Mouse (Mus musculus): ENCODE results near the gene Cerk. TPM values are rescaled to one million over a fixed set of nuclear protein-coding genes. Genes with fewer than 3 reads are reported as not detected.
"Not testable (repeated sequence)": the region's sequence is repeated elsewhere in the genome, so short reads cannot be mapped to it uniquely, and the experiment has no call there.

Gene Cerk
- polyA plus RNA-seq, 1 experiment from 2014 or later, result 16.1 TPM

DNA sequence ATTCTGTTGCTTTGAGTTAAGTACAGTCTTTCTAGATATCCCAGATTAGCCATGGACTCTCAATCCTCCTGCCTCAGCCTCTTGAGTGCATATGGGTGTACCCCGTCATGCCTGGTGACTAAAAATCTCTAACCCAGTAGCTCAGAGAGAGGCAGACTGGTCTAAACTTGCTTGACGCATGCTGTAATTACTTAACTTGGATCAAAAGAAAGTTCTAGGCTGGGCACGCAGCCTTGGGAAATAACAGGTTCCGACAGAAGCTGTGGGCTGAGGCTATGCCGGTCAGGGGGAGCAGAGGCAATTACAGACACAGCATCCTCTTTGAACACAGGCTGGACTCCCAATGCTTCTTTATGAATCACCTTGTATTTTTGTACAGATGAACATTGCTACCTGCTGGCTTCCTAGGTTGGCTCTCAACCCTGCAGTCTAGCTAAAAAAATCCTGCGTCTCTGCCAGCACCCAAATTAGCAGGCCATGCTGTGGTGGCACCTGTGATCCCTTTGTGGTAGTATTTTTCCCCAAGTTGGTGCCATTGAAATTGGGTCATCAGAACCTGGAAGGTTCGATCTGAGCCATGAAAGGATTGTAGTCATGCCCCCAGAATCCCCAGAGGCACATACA, 18.8 kb downstream of the Cerk start:
- no peak for ATAC-seq (ENCODE audit: low read depth)
- no peak overlapping the region for H3K9ac ChIP-seq (ENCODE audit: low read depth, low read length)
- no peaks in the 10 kb centered on the region for H3K9me3 ChIP-seq (ENCODE audit: control insufficient read depth, low read length)
- H3K27ac ChIP-seq (replicated peaks; ENCODE audit: low read depth, low read length), result no peak overlapping the region
- peak; percentile 63 for DNase-seq (ENCODE audit: low spot score)
- WGBS, result 70% methylated on average over 7 of the region's 7 CpGs
- no peak overlapping the region for H3K4me3 ChIP-seq (ENCODE audit: low read depth, low read length)
- H3K27me3 ChIP-seq (replicated peaks; ENCODE audit: control insufficient read depth, insufficient read depth, low read length), result no peaks in the 10 kb centered on the region
- peaks cover 14% of the 10 kb centered on the region for H3K4me1 ChIP-seq (ENCODE audit: control insufficient read depth, insufficient read depth, low read length)
- no peak overlapping the region for H3K4me2 ChIP-seq (ENCODE audit: low read depth, low read length)
- H3K36me3 ChIP-seq (ENCODE audit: control insufficient read depth, insufficient read depth, low read length), result peaks cover 19% of the 10 kb centered on the region

DNA sequence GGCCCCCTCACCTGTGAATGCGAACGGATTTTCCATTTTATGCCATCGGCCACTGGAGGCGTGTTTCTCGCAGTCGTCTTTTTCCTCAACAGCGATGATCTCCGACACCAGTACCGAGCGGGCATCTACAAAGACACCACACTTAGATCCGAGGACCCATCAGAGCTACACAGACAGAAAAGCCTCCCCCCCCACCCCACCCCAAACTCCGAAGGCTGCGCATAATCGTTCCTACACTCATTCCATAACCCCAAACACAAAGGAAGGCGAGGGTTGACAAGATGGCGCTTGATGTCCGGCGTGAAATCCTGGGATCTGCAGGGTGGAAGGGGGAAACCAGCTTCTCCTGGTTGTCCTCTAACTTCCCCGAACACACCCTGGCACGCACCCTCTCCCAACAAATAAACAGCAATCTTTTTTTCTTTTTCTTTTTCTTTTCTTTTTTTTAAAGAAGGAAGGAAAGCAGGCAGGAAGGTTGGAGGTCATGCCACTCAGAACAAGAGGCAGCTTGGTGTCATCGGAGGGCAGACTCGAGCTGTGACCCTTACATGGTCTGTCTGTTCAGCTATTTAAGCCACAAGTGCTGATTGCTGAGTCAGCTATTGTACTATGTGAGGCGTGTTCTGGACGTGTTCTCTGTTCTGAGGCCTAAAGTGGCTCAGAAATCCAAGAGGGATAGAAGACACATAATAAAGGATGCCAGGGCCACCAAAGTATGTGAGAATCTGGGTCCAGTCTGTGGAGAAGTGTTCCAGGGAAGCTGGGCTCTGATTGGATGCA, 19.9 kb downstream of the Cerk start:
- no peak overlapping the region for H3K4me2 ChIP-seq (ENCODE audit: low read depth, low read length)
- ATAC-seq (ENCODE audit: low read depth), result no peak
- H3K27ac ChIP-seq (replicated peaks; ENCODE audit: low read depth, low read length), result no peak overlapping the region
- no peaks in the 10 kb centered on the region for H3K27me3 ChIP-seq (replicated peaks; ENCODE audit: control insufficient read depth, insufficient read depth, low read length)
- DNase-seq (ENCODE audit: low spot score), result no peak
- WGBS, result 93% methylated on average over 24 of the region's 24 CpGs
- H3K36me3 ChIP-seq (ENCODE audit: control insufficient read depth, insufficient read depth, low read length), result peaks cover 28% of the 10 kb centered on the region
- H3K9ac ChIP-seq (ENCODE audit: low read depth, low read length), result no peak overlapping the region
- H3K4me1 ChIP-seq (ENCODE audit: control insufficient read depth, insufficient read depth, low read length), result peaks cover 14% of the 10 kb centered on the region
- no peaks in the 10 kb centered on the region for H3K9me3 ChIP-seq (ENCODE audit: control insufficient read depth, low read length)
- H3K4me3 ChIP-seq (ENCODE audit: low read depth, low read length), result no peak overlapping the region

DNA sequence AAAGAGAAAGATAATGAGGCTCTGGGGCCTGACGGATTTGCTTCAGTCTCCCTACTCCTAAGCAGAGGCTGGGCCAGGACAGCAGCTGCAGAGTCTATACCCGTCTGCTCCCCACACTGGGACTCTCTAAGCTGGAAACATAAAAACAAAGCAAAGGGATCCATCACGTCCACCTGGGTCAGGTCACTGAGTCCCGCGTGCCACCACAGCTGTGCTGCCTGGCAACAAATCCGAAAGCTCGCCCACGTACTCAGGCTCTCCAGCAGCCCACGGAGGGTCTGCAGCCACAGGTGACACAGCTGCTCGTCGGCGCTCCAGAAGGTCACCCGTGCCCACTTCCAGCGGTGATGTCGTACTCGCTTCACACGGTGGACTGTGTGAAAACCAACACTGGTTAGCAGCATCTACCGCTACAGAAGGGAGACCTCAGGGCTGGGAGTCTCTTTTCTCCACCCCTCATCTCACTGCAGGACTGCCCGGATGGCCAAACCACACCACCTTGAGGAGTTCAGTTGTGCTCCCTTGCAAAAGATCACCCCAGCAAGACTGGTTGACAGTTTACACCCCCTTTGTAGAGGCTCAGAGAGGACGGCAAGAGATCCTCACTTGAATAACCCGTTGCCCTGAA, 21.1 kb downstream of the Cerk start:
- Histone ChIP-seq H3K4me3 (ENCODE audit: low read depth, low read length) (no peak overlapping the region), H3K9me3 (ENCODE audit: control insufficient read depth, low read length) (no peaks in the 10 kb centered on the region), H3K27me3 (replicated peaks; ENCODE audit: control insufficient read depth, insufficient read depth, low read length) (no peaks in the 10 kb centered on the region), H3K27ac (replicated peaks; ENCODE audit: low read depth, low read length) (no peak overlapping the region), H3K36me3 (ENCODE audit: control insufficient read depth, insufficient read depth, low read length) (peaks cover 28% of the 10 kb centered on the region), H3K4me1 (ENCODE audit: control insufficient read depth, insufficient read depth, low read length) (peaks cover 14% of the 10 kb centered on the region), H3K4me2 (ENCODE audit: low read depth, low read length) (no peak overlapping the region), H3K9ac (ENCODE audit: low read depth, low read length) (no peak overlapping the region)
- ATAC-seq (ENCODE audit: low read depth) (peak; percentile 45; the same call in 1 of the 2 replicates), DNase-seq (ENCODE audit: low spot score) (peak; percentile 22)
- WGBS, result 80% methylated on average over 21 of the region's 21 CpGs

DNA sequence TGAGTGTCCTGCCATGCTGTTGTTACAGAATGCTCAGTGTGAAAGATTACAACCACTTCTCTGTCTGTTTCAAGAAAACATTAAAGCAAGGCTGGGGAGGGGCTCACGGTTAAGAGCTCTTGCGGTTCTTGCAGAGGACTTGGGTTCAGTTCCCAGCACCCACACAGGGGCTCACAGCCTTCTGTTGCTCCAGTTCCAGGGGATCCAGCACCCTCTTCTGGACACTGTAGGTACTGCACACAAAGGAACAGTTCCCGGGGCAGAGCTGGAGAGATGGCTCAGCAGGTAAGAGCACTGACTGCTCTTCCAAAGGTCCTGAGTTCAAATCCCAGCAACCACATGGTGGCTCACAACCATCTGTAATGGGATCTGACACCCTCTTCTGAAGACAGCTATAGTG, 24.1 kb downstream of the Cerk start:
- not testable (repeated sequence) for H3K27ac ChIP-seq (replicated peaks; ENCODE audit: low read depth, low read length); H3K4me2 ChIP-seq (ENCODE audit: low read depth, low read length); H3K27me3 ChIP-seq (replicated peaks; ENCODE audit: control insufficient read depth, insufficient read depth, low read length); DNase-seq (ENCODE audit: low spot score); ATAC-seq (ENCODE audit: low read depth); H3K9ac ChIP-seq (ENCODE audit: low read depth, low read length); H3K4me3 ChIP-seq (ENCODE audit: low read depth, low read length); H3K9me3 ChIP-seq (ENCODE audit: control insufficient read depth, low read length); H3K4me1 ChIP-seq (ENCODE audit: control insufficient read depth, insufficient read depth, low read length)
- 97% methylated on average over 3 of the region's 3 CpGs for WGBS
- H3K36me3 ChIP-seq (ENCODE audit: control insufficient read depth, insufficient read depth, low read length), result peaks cover 34% of the 10 kb centered on the region

DNA sequence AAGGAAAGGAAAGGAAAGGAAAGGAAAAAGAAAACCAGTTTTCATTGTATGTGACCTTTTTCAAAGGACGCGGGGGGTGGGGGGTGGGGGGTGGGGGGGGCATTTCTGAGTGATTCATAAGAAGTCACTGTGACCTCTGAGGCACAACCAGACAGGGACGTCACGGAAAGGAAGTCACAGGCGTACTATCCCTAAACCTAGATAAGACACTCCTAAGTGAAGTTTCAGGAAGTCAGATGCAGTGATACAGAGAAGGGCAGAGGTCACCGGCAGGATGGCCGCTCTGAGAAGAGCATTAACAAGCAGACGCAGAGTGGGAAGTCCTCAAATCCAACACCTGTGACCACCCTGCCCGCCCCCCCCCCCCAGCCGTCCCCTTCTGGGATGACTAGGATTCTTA, 25.0 kb downstream of the Cerk start:
- no peak for ATAC-seq (ENCODE audit: low read depth)
- DNase-seq (ENCODE audit: low spot score), result no peak
- no peak overlapping the region for H3K4me2 ChIP-seq (ENCODE audit: low read depth, low read length)
- H3K9me3 ChIP-seq (ENCODE audit: control insufficient read depth, low read length), result no peaks in the 10 kb centered on the region
- H3K27me3 ChIP-seq (replicated peaks; ENCODE audit: control insufficient read depth, insufficient read depth, low read length), result no peaks in the 10 kb centered on the region
- no peaks in the 10 kb centered on the region for H3K4me1 ChIP-seq (ENCODE audit: control insufficient read depth, insufficient read depth, low read length)
- no peak overlapping the region for H3K27ac ChIP-seq (replicated peaks; ENCODE audit: low read depth, low read length)
- WGBS, result 71% methylated on average over 8 of the region's 10 CpGs
- H3K4me3 ChIP-seq (ENCODE audit: low read depth, low read length), result no peak overlapping the region
- peaks cover 39% of the 10 kb centered on the region for H3K36me3 ChIP-seq (ENCODE audit: control insufficient read depth, insufficient read depth, low read length)
- no peak overlapping the region for H3K9ac ChIP-seq (ENCODE audit: low read depth, low read length)

DNA sequence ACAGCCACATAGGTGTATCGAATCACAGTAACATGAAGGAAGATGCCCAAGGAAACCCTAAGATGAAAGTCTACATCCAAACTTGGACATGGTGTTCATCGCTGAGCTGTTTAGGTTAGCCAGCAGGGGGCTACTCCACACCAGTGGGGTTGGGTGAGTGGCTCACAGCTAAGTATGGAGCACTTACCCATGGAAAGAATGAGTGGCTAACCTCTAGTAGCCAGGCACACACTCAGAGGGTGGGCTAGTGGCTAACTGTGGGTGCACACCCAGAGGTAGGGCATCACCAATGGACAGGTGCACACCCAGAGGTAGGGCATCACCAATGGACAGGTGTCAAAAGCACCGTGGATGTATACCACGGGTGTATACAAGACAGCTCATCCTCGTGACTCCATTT, 26.2 kb downstream of the Cerk start:
- Histone ChIP-seq H3K4me3 (ENCODE audit: low read depth, low read length) (no peak overlapping the region), H3K9me3 (ENCODE audit: control insufficient read depth, low read length) (no peaks in the 10 kb centered on the region), H3K4me1 (ENCODE audit: control insufficient read depth, insufficient read depth, low read length) (no peaks in the 10 kb centered on the region), H3K27ac (replicated peaks; ENCODE audit: low read depth, low read length) (no peak overlapping the region), H3K27me3 (replicated peaks; ENCODE audit: control insufficient read depth, insufficient read depth, low read length) (no peaks in the 10 kb centered on the region), H3K9ac (ENCODE audit: low read depth, low read length) (no peak overlapping the region), H3K36me3 (ENCODE audit: control insufficient read depth, insufficient read depth, low read length) (peaks cover 43% of the 10 kb centered on the region), H3K4me2 (ENCODE audit: low read depth, low read length) (no peak overlapping the region)
- no peak for ATAC-seq (ENCODE audit: low read depth)
- WGBS, result 87% methylated on average over 5 of the region's 5 CpGs
- DNase-seq (ENCODE audit: low spot score), result no peak

DNA sequence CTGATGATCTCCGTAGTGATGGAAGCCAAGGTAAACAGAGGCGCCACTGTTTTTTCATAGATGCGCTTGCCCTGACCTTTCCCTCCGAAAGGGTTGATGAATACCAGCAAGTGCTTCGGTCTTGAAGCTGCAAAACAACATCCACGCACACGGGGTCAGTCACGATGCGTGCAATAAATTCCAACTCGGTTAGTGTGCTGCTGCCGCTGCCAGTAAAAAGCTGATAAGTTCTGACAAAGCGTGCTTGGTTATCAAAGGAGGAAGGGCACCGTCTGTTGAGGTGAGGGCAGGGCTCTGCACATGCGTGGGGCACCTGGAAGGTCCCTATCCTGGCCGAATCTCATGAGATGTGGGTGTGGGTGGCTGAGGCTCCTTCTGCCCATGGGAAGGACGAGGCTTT, 26.8 kb downstream of the Cerk start:
- H3K4me1 ChIP-seq (ENCODE audit: control insufficient read depth, insufficient read depth, low read length), result no peaks in the 10 kb centered on the region
- H3K27me3 ChIP-seq (replicated peaks; ENCODE audit: control insufficient read depth, insufficient read depth, low read length), result no peaks in the 10 kb centered on the region
- DNase-seq (ENCODE audit: low spot score), result no peak
- no peaks in the 10 kb centered on the region for H3K9me3 ChIP-seq (ENCODE audit: control insufficient read depth, low read length)
- no peak overlapping the region for H3K4me3 ChIP-seq (ENCODE audit: low read depth, low read length)
- 78% methylated on average over 16 of the region's 16 CpGs for WGBS
- H3K27ac ChIP-seq (replicated peaks; ENCODE audit: low read depth, low read length), result no peak overlapping the region
- peaks cover 43% of the 10 kb centered on the region for H3K36me3 ChIP-seq (ENCODE audit: control insufficient read depth, insufficient read depth, low read length)
- no peak for ATAC-seq (ENCODE audit: low read depth)
- no peak overlapping the region for H3K4me2 ChIP-seq (ENCODE audit: low read depth, low read length)
- no peak overlapping the region for H3K9ac ChIP-seq (ENCODE audit: low read depth, low read length)

DNA sequence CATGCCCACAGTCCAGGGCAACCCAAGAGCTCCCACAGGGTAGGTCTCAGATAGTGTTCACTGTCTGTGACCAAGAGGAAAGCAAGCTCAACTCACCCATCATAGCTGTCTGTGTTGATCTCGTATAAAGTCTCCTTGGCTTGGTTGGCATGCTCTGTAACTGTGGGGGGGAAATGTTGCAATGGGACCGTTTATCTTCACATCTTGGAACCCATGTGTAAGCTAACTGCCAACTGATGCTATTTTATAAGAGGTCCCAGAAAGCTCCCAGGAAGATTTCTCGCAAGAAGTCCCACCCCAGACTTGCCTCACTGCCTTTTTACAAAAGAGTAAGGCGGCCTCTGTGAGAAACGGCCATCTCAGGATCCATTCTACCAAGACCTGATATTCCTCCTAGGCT, 29.4 kb downstream of the Cerk start:
- Histone ChIP-seq H3K27ac (replicated peaks; ENCODE audit: low read depth, low read length) (no peak overlapping the region), H3K27me3 (replicated peaks; ENCODE audit: control insufficient read depth, insufficient read depth, low read length) (no peaks in the 10 kb centered on the region), H3K9ac (ENCODE audit: low read depth, low read length) (no peak overlapping the region), H3K36me3 (ENCODE audit: control insufficient read depth, insufficient read depth, low read length) (peaks cover 42% of the 10 kb centered on the region), H3K4me3 (ENCODE audit: low read depth, low read length) (no peak overlapping the region), H3K4me2 (ENCODE audit: low read depth, low read length) (no peak overlapping the region), H3K9me3 (ENCODE audit: control insufficient read depth, low read length) (no peaks in the 10 kb centered on the region), H3K4me1 (ENCODE audit: control insufficient read depth, insufficient read depth, low read length) (no peaks in the 10 kb centered on the region)
- WGBS, result 81% methylated on average over 5 of the region's 5 CpGs
- ATAC-seq (ENCODE audit: low read depth) (no peak), DNase-seq (ENCODE audit: low spot score) (no peak)

All from embryonic facial prominence, embryonic 14.5 days (tissue).